ENCODE assay signal across 19 mouse cellular contexts in the genomic region with DNA sequence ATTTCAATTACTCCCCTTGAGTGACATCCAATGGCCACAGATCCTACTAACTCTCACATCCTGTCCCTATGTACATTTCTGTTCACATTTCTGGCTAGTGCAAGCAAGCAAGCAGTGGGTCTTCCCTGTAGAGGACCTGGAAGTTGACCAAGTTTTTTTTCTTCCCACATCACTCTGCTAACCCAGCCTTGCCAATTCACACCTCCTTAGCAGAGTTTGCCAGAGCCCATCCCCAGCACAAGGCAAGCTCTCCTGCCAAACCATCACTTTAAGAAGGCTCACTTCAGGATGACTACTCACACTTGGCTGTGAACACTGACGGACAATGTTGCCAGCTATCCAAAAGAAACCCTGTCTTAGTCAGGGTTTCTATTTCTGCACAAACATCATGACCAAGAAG.
DNase-seq lines count a peak whose midpoint lies in the region; ATAC-seq and TF ChIP-seq lines count a peak whose summit lies in the region.
"Had no signal": no experiment of that assay in that cellular context is flagged by ENCODE, and none has a peak within 500 bp of the region (broad histone marks: within the 10 kb centered on the region; RNA-seq: fewer than 3 reads in every experiment).

No protein-coding gene starts in this region.

- H3K27me3 ChIP-seq in midbrain, postnatal 0 days (ENCODE audit: insufficient read depth, low read length), result no peaks in the 10 kb centered on the region
- H3K27me3 ChIP-seq in midbrain, embryonic 11.5 days (ENCODE audit: control insufficient read depth, insufficient read depth, low read length), result peaks cover 10% of the 10 kb centered on the region
- H3K27me3 ChIP-seq: hindbrain, embryonic 15.5 days had no signal

- TF ChIP-seq POLR2A in brain, embryonic 14.5 days (IDR thresholded peaks at IDR 0.05; ENCODE audit: borderline replicate concordance, extremely low read depth, insufficient read depth, insufficient read length, poor library complexity, severe bottlenecking), result no peak

- TF ChIP-seq CTCF in midbrain, postnatal 0 days (IDR thresholded peaks at IDR 0.05), result no peak
- no peak for TF ChIP-seq CTCF in brain, embryonic 14.5 days (IDR thresholded peaks at IDR 0.05; ENCODE audit: borderline replicate concordance, extremely low read depth, insufficient read depth, insufficient read length)

- H3K36me3 ChIP-seq in midbrain, postnatal 0 days (ENCODE audit: insufficient read depth, low read length), result no peaks in the 10 kb centered on the region
- no peaks in the 10 kb centered on the region for H3K36me3 ChIP-seq in midbrain, embryonic 11.5 days (ENCODE audit: control insufficient read depth, insufficient read depth, low read length)
- H3K36me3 ChIP-seq: heart, embryonic 10.5 days; hindbrain, embryonic 15.5 days; midbrain, embryonic 12.5 days had no signal

- intact Hi-C loops in left cerebral cortex, postnatal 36 days (cut with DNase I), result loop anchor here (5.0 kb wide), 1 partner anchor 61 kb away; no protein-coding TSS in a partner anchor

- no peak overlapping the region for H3K4me2 ChIP-seq in midbrain, postnatal 0 days (ENCODE audit: low read depth, low read length, poor library complexity, severe bottlenecking)
- H3K4me2 ChIP-seq in midbrain, embryonic 11.5 days, result no peak overlapping the region
- H3K4me2 ChIP-seq: hindbrain, embryonic 15.5 days; midbrain, embryonic 12.5 days had no signal

- H3K4me1 ChIP-seq in midbrain, postnatal 0 days (ENCODE audit: insufficient read depth, low read length), result peaks cover 7% of the 10 kb centered on the region; the same call in 1 of the 2 replicates
- H3K4me1 ChIP-seq in midbrain, embryonic 11.5 days (ENCODE audit: control insufficient read depth, insufficient read depth, low read length), result peaks cover 6% of the 10 kb centered on the region

- WGBS in midbrain, postnatal 0 days, result 84% methylated on average over 1 of the region's 1 CpGs
- WGBS in midbrain, embryonic 11.5 days, result 94% methylated on average over 1 of the region's 1 CpGs

- no peak overlapping the region for H3K27ac ChIP-seq in midbrain, postnatal 0 days (ENCODE audit: low read depth, low read length)
- no peak overlapping the region for H3K27ac ChIP-seq in midbrain, embryonic 11.5 days (ENCODE audit: low read depth, low read length)
- H3K27ac ChIP-seq: heart, embryonic 10.5 days; hindbrain, embryonic 15.5 days; midbrain, embryonic 12.5 days had no signal

- no peak overlapping the region for H3K9ac ChIP-seq in midbrain, postnatal 0 days (replicated peaks; ENCODE audit: low read length, poor library complexity, severe bottlenecking)
- H3K9ac ChIP-seq in midbrain, embryonic 11.5 days (ENCODE audit: low read length), result no peak overlapping the region
- H3K9ac ChIP-seq: hindbrain, embryonic 15.5 days; midbrain, embryonic 12.5 days had no signal

- DNase-seq in frontal cortex, adult 2 months (ENCODE audit: extremely low spot score in 1 of 2, low spot score in 1 of 2), result peak; percentile 64 to 79
- DNase-seq in frontal cortex, postnatal 14 days (ENCODE audit: low spot score in 2 of 2), result no peak
- DNase-seq in midbrain, postnatal 0 days (ENCODE audit: low spot score), result peak; percentile 58
- DNase-seq in midbrain, embryonic 11.5 days (ENCODE audit: low spot score, missing footprints), result no peak
- DNase-seq in brain, embryonic 14.5 days (ENCODE audit: low read depth), result peak; percentile 55
- DNase-seq in left cerebral cortex, postnatal 36 days (ENCODE audit: low spot score in 2 of 2), result peak; percentile 51 to 64
- no peak for DNase-seq in urinary bladder, adult 2 months (ENCODE audit: low spot score)
- DNase-seq in thymus, postnatal 36 days, result no peak
- DNase-seq: adrenal gland, postnatal 14 days; cerebellum, postnatal 25 days; gastrocnemius, postnatal 36 days; heart, postnatal 14 days; kidney, adult 2 months; layer of hippocampus, postnatal 36 days; liver had no signal

- no peak overlapping the region for H3K4me3 ChIP-seq in midbrain, postnatal 0 days (ENCODE audit: low read depth, low read length)
- no peak overlapping the region for H3K4me3 ChIP-seq in midbrain, embryonic 11.5 days (ENCODE audit: low read depth, low read length)
- H3K4me3 ChIP-seq: heart, embryonic 10.5 days; hindbrain, embryonic 15.5 days; midbrain, embryonic 12.5 days; myocyte had no signal

- ATAC-seq in midbrain, postnatal 0 days (ENCODE audit: low FRiP score), result no peak
- no peak for ATAC-seq in midbrain, embryonic 11.5 days (ENCODE audit: low FRiP score)

- H3K9me3 ChIP-seq in midbrain, postnatal 0 days (ENCODE audit: low read length), result no peaks in the 10 kb centered on the region
- H3K9me3 ChIP-seq in midbrain, embryonic 11.5 days (ENCODE audit: control insufficient read depth, low read length), result no peaks in the 10 kb centered on the region
- H3K9me3 ChIP-seq: heart, embryonic 10.5 days; hindbrain, embryonic 15.5 days; midbrain, embryonic 12.5 days had no signal

Comparison
In these comparisons a context has a peak if more than half of its experiments do, and no peak if none do; other contexts are left out.
1. DNase-seq: peak in frontal cortex, adult 2 months (2 of 2), midbrain, postnatal 0 days (single experiment), brain, embryonic 14.5 days (single experiment) and left cerebral cortex, postnatal 36 days (2 of 2); none in frontal cortex, postnatal 14 days (0 of 2), midbrain, embryonic 11.5 days (single experiment), urinary bladder, adult 2 months (single experiment) and thymus, postnatal 36 days (0 of 2).